Mouse (Mus musculus): Measurements from ENCODE around the gene Rbfox1. TPM values are rescaled to one million over a fixed set of nuclear protein-coding genes. Genes with fewer than 3 reads are reported as not detected.

The Rbfox1 gene
- polyA plus RNA-seq, 1 experiment, result 1.4 TPM

DNA sequence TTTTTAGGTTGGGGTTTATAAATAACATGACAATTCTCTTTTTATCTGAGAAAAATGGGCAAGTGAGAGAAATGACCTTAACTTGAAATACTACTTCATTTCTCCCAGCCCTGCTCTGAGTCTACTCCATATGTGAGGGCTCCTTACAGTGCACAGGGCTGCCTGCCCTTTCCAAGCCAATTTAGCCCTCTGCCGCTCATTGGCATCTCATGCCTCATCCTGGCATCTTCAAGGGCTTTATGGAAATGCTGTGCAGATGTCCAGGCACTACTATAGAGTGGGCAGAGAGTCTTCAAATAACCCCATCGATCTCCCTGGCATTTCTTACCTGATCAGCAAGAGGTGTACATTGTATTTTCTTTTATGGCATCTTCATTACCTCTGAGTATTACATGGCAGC, 1064.5 kb downstream of the Rbfox1 start:
- Histone ChIP-seq H3K27ac (ENCODE audit: insufficient read depth, low read length) (no peak overlapping the region), H3K4me1 (ENCODE audit: control insufficient read depth, insufficient read depth, low read length) (peaks cover 4% of the 10 kb centered on the region; the same call in 1 of the 2 replicates), H3K4me3 (ENCODE audit: insufficient read depth, low read length) (no peak overlapping the region)
- no peak for TF ChIP-seq CTCF (IDR thresholded peaks at IDR 0.05; ENCODE audit: borderline replicate concordance, insufficient read depth, low read length)
- no peak for TF ChIP-seq POLR2A (IDR thresholded peaks at IDR 0.05; ENCODE audit: low read depth, low read length)

DNA sequence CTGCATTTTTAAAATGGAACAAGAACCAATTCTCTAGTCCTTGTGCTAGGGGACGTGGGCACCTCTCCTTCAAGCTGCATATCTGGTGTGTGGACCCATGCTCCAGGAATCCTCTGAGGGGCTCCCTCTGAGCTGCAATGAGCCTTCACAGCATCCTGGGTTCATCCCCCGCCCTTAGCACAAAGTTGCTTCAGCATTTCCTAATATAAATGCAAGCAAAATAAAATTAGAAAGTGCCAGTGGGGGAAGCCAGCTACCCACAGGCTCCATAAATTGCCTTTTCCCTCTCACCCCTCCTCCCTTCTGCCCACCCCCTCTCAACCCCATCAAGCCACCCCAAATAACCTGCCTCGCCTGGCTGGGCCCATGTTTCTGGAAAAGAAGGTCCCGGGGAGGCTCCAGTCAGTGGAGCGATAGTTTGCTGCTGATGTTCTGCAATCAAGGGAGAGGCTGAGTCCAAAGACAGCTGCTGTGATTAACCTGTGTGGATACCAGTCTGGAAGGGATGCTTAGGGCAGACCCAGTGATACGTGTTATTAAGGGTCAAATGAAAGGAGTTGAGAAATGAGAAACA, 1070.0 kb downstream of the Rbfox1 start:
- no peak overlapping the region for H3K27ac ChIP-seq (ENCODE audit: insufficient read depth, low read length)
- H3K4me1 ChIP-seq (ENCODE audit: control insufficient read depth, insufficient read depth, low read length), result peaks cover 4% of the 10 kb centered on the region; the same call in 1 of the 2 replicates
- TF ChIP-seq CTCF (IDR thresholded peaks at IDR 0.05; ENCODE audit: borderline replicate concordance, insufficient read depth, low read length) (no peak), POLR2A (IDR thresholded peaks at IDR 0.05; ENCODE audit: low read depth, low read length) (no peak)
- H3K4me3 ChIP-seq (ENCODE audit: insufficient read depth, low read length), result no peak overlapping the region

DNA sequence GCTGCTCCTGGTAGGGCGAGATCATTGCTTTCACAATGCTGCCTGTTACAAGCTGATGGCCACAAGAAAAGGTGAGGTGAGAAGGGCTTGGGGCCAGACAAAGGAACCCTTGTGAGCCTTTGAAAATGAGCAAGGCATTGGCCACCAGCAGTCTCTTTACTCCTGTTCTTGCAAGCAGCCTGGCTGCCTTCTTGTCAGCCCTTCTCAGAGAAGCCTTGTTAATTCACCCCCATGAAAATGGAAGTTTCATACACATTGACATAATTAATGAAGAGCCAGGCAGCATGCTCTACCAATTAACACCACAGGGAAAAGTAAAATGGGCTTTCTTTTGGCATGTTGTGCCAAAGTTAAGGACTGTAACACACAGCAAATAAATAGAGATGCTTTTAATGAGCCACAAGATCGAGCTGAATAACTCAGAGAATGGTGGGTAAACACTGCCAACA, 1076.8 kb downstream of the Rbfox1 start:
- H3K27ac ChIP-seq (ENCODE audit: insufficient read depth, low read length), result no peak overlapping the region
- no peak overlapping the region for H3K4me3 ChIP-seq (ENCODE audit: insufficient read depth, low read length)
- peaks cover 10% of the 10 kb centered on the region for H3K4me1 ChIP-seq (ENCODE audit: control insufficient read depth, insufficient read depth, low read length)
- TF ChIP-seq CTCF (IDR thresholded peaks at IDR 0.05; ENCODE audit: borderline replicate concordance, insufficient read depth, low read length), result no peak
- TF ChIP-seq POLR2A (IDR thresholded peaks at IDR 0.05; ENCODE audit: low read depth, low read length), result no peak

DNA sequence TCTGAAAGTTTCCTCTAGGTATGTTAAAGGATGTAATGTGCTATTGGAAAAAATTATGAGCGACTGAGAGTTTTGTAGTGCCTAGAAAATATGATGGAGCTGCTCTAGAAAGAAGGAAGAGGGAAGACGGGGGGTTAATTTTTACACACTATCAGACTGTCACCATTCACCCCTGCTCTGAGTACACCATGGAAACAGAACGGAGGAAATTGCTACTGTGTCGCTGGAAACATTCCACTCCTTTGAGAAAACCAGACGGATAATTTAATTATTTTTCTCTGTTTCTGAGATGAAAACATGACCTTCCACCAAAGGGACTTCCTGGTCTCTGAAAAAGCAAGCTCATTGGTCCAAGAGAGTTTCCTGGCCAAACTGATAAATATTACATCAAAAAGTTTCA, 1077.4 kb downstream of the Rbfox1 start:
- H3K4me3 ChIP-seq (ENCODE audit: insufficient read depth, low read length), result no peak overlapping the region
- H3K4me1 ChIP-seq (ENCODE audit: control insufficient read depth, insufficient read depth, low read length), result peaks cover 10% of the 10 kb centered on the region
- TF ChIP-seq POLR2A (IDR thresholded peaks at IDR 0.05; ENCODE audit: low read depth, low read length), result no peak
- no peak for TF ChIP-seq CTCF (IDR thresholded peaks at IDR 0.05; ENCODE audit: borderline replicate concordance, insufficient read depth, low read length)
- peak overlapping the region; percentile 48 for H3K27ac ChIP-seq (ENCODE audit: insufficient read depth, low read length)

DNA sequence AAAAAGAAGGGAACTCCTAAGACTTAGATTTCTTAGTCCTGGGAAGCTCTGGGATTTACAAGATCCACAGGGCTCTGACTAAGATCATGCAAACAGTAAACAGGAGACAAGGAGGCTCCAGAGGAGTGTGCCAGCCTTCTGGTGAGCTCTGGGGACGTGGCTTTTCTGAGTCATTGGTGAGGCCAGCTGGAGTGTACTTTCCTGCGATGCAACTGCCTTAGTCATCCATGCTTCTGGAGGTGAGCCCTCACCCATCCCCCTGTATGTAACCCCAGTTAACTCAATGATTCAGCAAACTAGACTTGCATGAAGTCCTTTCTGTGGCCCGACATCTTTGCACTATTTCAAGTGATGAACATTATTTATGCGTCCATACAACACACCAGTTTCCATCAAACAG, 1078.4 kb downstream of the Rbfox1 start:
- TF ChIP-seq CTCF (IDR thresholded peaks at IDR 0.05; ENCODE audit: borderline replicate concordance, insufficient read depth, low read length), result no peak
- TF ChIP-seq POLR2A (IDR thresholded peaks at IDR 0.05; ENCODE audit: low read depth, low read length), result no peak
- H3K4me1 ChIP-seq (ENCODE audit: control insufficient read depth, insufficient read depth, low read length), result peaks cover 10% of the 10 kb centered on the region
- H3K4me3 ChIP-seq (ENCODE audit: insufficient read depth, low read length), result no peak overlapping the region
- peak overlapping the region; percentile 89 for H3K27ac ChIP-seq (ENCODE audit: insufficient read depth, low read length)

DNA sequence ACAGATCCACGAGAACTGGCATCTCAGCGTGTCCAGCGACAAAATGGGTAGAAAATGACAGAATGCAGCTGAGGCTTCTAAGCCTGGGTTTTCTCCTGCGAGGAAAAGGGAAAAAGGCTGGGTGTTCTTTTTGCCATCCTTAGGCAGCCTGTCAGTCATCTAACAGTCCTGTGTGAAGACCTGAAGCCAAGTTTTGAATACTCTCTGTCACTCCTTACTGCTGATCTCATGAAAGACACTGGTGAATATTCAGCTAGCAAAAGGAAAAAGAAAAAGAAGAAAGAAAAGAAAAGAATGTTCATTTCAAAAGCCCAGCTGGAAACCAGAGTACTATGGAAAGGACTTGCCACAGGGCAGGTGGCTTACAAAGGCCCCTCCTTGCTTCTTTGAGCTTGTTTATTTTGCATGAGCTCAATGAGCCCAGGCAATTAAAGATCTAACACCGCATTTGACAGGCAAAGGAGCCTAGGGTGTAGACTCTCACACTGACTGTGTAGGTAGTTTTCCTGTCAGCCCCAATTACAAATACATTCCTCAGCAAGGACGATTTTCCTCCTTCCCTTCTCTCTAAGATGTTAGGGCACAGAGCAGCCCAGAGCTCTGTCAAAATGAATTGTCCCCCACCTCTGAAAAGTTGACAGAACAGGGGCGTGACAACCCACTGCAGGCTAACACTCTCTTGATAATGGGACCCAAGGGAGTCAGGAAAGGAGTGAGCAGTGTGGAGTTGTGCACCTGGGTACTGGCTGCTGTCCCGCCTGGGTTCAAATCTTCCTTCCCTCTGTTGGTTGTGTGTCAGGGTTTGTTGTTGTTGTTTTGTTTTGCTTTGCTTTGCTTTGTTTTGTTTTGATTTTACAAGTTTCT, 1079.8 kb downstream of the Rbfox1 start:
- Histone ChIP-seq H3K27ac (ENCODE audit: insufficient read depth, low read length) (no peak overlapping the region), H3K4me3 (ENCODE audit: insufficient read depth, low read length) (no peak overlapping the region), H3K4me1 (ENCODE audit: control insufficient read depth, insufficient read depth, low read length) (peaks cover 10% of the 10 kb centered on the region)
- TF ChIP-seq CTCF (IDR thresholded peaks at IDR 0.05; ENCODE audit: borderline replicate concordance, insufficient read depth, low read length) (no peak), POLR2A (IDR thresholded peaks at IDR 0.05; ENCODE audit: low read depth, low read length) (no peak)

DNA sequence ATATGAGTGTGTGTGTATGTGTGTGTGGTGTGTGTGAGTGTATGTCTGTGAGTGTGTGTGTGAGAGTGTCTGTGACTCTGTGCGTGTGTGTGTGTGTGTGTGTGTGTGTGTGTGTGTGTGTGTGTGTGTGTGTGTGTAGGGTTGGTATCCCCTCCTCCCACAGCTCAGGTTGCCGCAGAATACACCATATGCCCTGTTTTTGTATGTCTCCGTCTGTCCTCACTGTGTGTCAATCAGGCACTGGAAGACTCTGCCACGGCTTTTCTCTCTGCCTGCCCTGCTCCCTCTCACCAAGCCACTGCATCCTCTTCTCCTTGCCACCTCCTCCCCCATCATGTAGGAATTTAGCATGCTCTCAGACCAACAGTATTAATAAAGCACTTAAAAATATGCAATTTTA, 1084.8 kb downstream of the Rbfox1 start:
- TF ChIP-seq CTCF (IDR thresholded peaks at IDR 0.05; ENCODE audit: borderline replicate concordance, insufficient read depth, low read length), result no peak
- TF ChIP-seq POLR2A (IDR thresholded peaks at IDR 0.05; ENCODE audit: low read depth, low read length), result no peak
- no peak overlapping the region for H3K4me3 ChIP-seq (ENCODE audit: insufficient read depth, low read length)

DNA sequence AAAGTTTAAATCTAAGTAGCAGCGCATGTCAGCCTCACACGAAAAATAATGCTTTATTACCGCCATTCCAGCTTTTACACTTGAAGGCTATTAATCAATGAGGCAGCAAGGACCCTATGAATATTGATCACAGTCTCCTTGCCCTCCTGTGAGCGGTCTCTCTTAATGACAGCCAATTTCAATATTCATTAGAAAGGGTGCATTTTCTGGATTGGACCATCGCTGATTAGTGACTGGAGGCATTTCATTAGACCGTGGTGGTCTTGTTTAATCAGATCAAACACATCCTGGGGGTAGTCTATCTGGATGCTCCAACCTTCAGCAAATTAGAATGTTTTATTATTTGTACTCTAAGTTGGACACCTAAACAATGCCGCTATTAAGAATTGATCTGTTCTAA, 1091.2 kb downstream of the Rbfox1 start:
- TF ChIP-seq CTCF (IDR thresholded peaks at IDR 0.05; ENCODE audit: borderline replicate concordance, insufficient read depth, low read length) (no peak), POLR2A (IDR thresholded peaks at IDR 0.05; ENCODE audit: low read depth, low read length) (no peak)
- H3K4me1 ChIP-seq (ENCODE audit: control insufficient read depth, insufficient read depth, low read length), result no peaks in the 10 kb centered on the region
- no peak overlapping the region for H3K4me3 ChIP-seq (ENCODE audit: insufficient read depth, low read length)
- no peak overlapping the region for H3K27ac ChIP-seq (ENCODE audit: insufficient read depth, low read length)

More for the DNA sequence above, 1084.8 kb downstream of the Rbfox1 start:
- Histone ChIP-seq H3K27ac (ENCODE audit: insufficient read depth, low read length) (no peak overlapping the region), H3K4me1 (ENCODE audit: control insufficient read depth, insufficient read depth, low read length) (peaks cover 2% of the 10 kb centered on the region; the same call in 1 of the 2 replicates)

DNA sequence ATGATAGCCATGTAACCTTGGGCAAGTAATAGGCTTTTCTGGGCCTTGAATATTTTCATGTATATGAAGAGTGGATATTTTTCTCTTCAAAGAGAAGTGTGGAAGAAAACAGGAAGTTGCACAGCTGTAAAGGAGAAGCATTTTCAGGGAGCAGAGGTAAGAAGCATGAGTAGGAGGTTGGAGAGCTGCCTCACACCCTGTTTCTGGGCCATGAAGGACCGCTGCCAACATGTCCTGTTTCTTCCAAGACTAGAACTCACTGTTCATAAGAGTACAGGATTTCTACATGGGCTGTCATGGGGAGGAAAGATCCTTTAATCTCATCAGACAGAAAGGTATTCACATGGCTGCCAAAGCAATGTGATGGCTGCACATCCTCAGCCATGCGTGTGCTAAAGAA, 1098.8 kb downstream of the Rbfox1 start:
- Histone ChIP-seq H3K4me1 (ENCODE audit: control insufficient read depth, insufficient read depth, low read length) (peaks cover 11% of the 10 kb centered on the region), H3K27ac (ENCODE audit: insufficient read depth, low read length) (no peak overlapping the region), H3K4me3 (ENCODE audit: insufficient read depth, low read length) (no peak overlapping the region)
- TF ChIP-seq CTCF (IDR thresholded peaks at IDR 0.05; ENCODE audit: borderline replicate concordance, insufficient read depth, low read length) (no peak), POLR2A (IDR thresholded peaks at IDR 0.05; ENCODE audit: low read depth, low read length) (no peak)

DNA sequence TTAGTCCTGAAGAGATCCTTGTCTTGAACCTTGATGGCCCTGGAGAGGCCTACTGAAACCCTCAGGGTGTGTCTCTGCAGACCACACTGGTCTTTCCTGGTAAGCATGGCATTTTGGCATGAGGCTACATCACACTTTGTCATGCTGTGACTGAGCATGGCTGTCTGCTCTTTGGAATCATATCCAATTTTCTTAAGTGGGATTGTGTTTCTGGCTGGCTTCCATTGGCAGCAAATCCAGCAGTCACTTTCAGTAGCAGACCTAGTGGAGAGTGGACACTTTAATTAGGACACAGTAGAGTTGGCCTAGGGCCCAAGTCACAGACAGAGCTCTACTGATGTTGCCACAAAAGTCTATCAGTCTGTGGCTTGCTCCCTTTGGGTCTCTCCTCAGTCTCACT, 1100.9 kb downstream of the Rbfox1 start:
- Histone ChIP-seq H3K4me3 (ENCODE audit: insufficient read depth, low read length) (no peak overlapping the region), H3K27ac (ENCODE audit: insufficient read depth, low read length) (no peak overlapping the region), H3K4me1 (ENCODE audit: control insufficient read depth, insufficient read depth, low read length) (peaks cover 11% of the 10 kb centered on the region)
- no peak for TF ChIP-seq POLR2A (IDR thresholded peaks at IDR 0.05; ENCODE audit: low read depth, low read length)
- TF ChIP-seq CTCF (IDR thresholded peaks at IDR 0.05; ENCODE audit: borderline replicate concordance, insufficient read depth, low read length), result no peak
